Mouse (Mus musculus) right cerebral cortex, postnatal 10 days (tissue): ENCODE measurements at regions not wholly inside any gene's neighbourhood (a gene's known extent, or its start where the extent isn't known, plus 50 kb on each side); places are given as distances from the start of the nearest gene placed in this dataset.

ENCODE experiments used
- DNase-seq, 2 experiments: peaks; one replicate each; pipeline ENCODE4 v3.0.0; 2021; ENCODE audit warnings: low spot score in 2 of 2

- DNase-seq = no peak
Observed at GRCm38 (mm10) chr3:63036691-63037090, 204.6 kb upstream of the Mme start.

GRCm38 (mm10) chr3:63070786-63071185 is 170.6 kb upstream of the Mme start:
- no peak for DNase-seq

- no peak for DNase-seq
Observed at GRCm38 (mm10) chr3:63073051-63073450, 168.3 kb upstream of the Mme start.

GRCm38 (mm10) chr3:63078181-63078580 is 163.2 kb upstream of the Mme start:
- no peak for DNase-seq

GRCm38 (mm10) chr3:63082161-63082560 is 159.2 kb upstream of the Mme start:
- DNase-seq = no peak

- DNase-seq = no peak
Observed at GRCm38 (mm10) chr3:63085426-63085825, 155.9 kb upstream of the Mme start.

- no peak for DNase-seq
Observed at GRCm38 (mm10) chr3:63092901-63093300, 148.4 kb upstream of the Mme start.

- DNase-seq = no peak
Observed at GRCm38 (mm10) chr3:63115216-63115615, 126.1 kb upstream of the Mme start.

- no peak for DNase-seq
Observed at GRCm38 (mm10) chr3:63131883-63132282, 109.5 kb upstream of the Mme start.

- peak; percentile 24 to 30 for DNase-seq
Observed at GRCm38 (mm10) chr3:63137391-63138147, 103.8 kb upstream of the Mme start.

GRCm38 (mm10) chr3:63146237-63146636 is 95.1 kb upstream of the Mme start:
- DNase-seq = no peak

- no peak for DNase-seq
Observed at GRCm38 (mm10) chr3:63182411-63183166, 58.7 kb upstream of the Mme start.

GRCm38 (mm10) chr3:63187836-63188440 is 53.4 kb upstream of the Mme start:
- peak in 1 of 2 experiments; percentile 31 for DNase-seq
